Mouse (Mus musculus) liver, postnatal 0 days (tissue): Measurements from ENCODE around the gene Nr1h4.

Experiments
- CTCF ChIP-seq: sonication (generic); IDR thresholded peaks from 2 replicates; pipeline ENCODE4 v1.5.1; 2016; ENCODE audit warnings: antibody characterized with exemption, low read depth
- EP300 ChIP-seq: IDR thresholded peaks from 2 replicates; pipeline ENCODE4 v1.6.1; 2016; ENCODE audit warnings: antibody characterized with exemption, low read depth, mild to moderate bottlenecking

GRCm38 (mm10) chr10:89423164-89423778 is 110.1 kb downstream of the Nr1h4 start:
- TF ChIP-seq CTCF, result no peak
- TF ChIP-seq EP300, result no peak
